Mouse (Mus musculus): Measurements from ENCODE around the gene Lysmd2.

GRCm38 (mm10) chr9:75660917-75661316 lies 35.4 kb downstream of the Lysmd2 start:
- TF ChIP-seq CTCF (IDR thresholded peaks at IDR 0.05 in 2 of 3, conservative IDR thresholded peaks at IDR 0.05 in 1 of 3; ENCODE audit: control insufficient read depth in 1 of 3, insufficient read depth in 1 of 3, low read depth in 2 of 3, low read length in 3 of 3, poor library complexity in 1 of 3, severe bottlenecking in 1 of 3) (no peak), GABPA (IDR thresholded peaks at IDR 0.05; ENCODE audit: low read depth, low read length) (no peak), POLR2A (IDR thresholded peaks at IDR 0.05; ENCODE audit: control insufficient read depth in 1 of 2, insufficient read depth in 1 of 2, low read depth in 1 of 2, low read length in 2 of 2, poor library complexity in 1 of 2) (no peak), NELFE (IDR thresholded peaks at IDR 0.05; ENCODE audit: low read depth, low read length) (no peak), EP300 (IDR thresholded peaks at IDR 0.05; ENCODE audit: low read depth in 1 of 2, low read length in 2 of 2) (no peak), ZC3H11A (IDR thresholded peaks at IDR 0.05; ENCODE audit: low read depth, low read length) (no peak), TCF12 (IDR thresholded peaks at IDR 0.05; ENCODE audit: low read depth, low read length) (no peak), E2F4 (IDR thresholded peaks at IDR 0.05; ENCODE audit: borderline replicate concordance, low read depth, low read length) (no peak), ZKSCAN1 (IDR thresholded peaks at IDR 0.05; ENCODE audit: low read depth, low read length) (no peak), RCOR1 (IDR thresholded peaks at IDR 0.05; ENCODE audit: low read depth, low read length) (no peak)

Measured in MEL (cell line).